Mouse (Mus musculus): ENCODE results near the gene Cd5.

Cd5 gene

DNA sequence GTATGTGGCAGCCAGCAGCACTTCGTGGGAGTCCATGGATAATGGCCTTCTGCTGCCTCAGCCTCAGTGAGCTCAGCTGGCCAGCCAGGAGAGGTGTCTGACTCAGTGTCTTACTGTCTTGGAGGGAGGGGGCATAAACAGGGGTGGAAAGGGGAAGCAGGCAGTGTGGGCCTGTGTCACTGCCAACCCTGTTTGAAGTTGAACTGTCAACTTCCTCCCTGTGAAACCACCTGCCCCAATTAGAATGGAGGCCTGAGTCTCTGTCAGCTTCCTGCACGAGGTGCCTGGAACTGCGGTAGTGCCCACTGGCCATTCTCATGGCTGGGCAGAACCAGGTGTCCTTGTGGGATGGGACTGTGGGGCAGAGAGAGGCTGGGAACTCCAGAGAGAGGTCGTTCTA lies at the start of gene Cd5:
Gene Cd5 (minus strand): TSS at position 192 of the 400 bp plus-strand sequence.
- WGBS, result 72% methylated on average over 4 of the region's 4 CpGs

- 85% methylated on average over 9 of the region's 9 CpGs for WGBS
Observed at GRCm38 (mm10) chr19:10788242-10788641, 49.4 kb upstream of the Cd5 start.

- 66% methylated on average over 4 of the region's 4 CpGs for WGBS
Observed at GRCm38 (mm10) chr19:10787406-10787805, 48.6 kb upstream of the Cd5 start.

GRCm38 (mm10) chr19:10786753-10787152 lies 48.0 kb upstream of the Cd5 start:
- 76% methylated on average over 6 of the region's 6 CpGs for whole genome bisulfite sequencing

GRCm38 (mm10) chr19:10784796-10785459 lies 46.1 kb upstream of the Cd5 start:
- WGBS, result 56% methylated on average over 10 of the region's 10 CpGs

- 39% methylated on average over 3 of the region's 3 CpGs for WGBS
Observed at GRCm38 (mm10) chr19:10784061-10784460, 45.3 kb upstream of the Cd5 start.

- WGBS, result 61% methylated on average over 4 of the region's 4 CpGs
Observed at GRCm38 (mm10) chr19:10783168-10783567, 44.4 kb upstream of the Cd5 start.

GRCm38 (mm10) chr19:10781641-10782040 lies 42.8 kb upstream of the Cd5 start:
- WGBS, result 35% methylated on average over 4 of the region's 4 CpGs

DNA sequence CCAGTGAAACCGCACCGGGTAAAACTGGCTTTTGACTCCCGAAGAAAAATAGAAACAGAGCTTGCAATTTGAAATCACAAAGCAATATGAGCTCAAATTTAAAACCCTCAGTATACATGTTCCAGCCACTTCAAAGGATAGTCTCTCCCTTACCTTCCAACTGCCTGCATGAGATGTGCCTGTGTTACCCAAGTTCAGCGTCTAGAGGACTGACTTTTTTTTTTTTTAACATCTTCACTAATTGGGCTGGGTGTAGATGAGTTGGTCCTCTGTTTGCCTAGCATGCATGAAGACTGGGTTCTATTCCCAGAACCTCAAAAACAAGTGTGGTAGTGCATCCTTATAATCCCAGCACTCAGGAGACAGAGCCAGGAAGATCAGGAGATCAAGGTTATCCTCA lies 38.1 kb upstream of the Cd5 start:
- 55% methylated on average over 4 of the region's 4 CpGs for WGBS

DNA sequence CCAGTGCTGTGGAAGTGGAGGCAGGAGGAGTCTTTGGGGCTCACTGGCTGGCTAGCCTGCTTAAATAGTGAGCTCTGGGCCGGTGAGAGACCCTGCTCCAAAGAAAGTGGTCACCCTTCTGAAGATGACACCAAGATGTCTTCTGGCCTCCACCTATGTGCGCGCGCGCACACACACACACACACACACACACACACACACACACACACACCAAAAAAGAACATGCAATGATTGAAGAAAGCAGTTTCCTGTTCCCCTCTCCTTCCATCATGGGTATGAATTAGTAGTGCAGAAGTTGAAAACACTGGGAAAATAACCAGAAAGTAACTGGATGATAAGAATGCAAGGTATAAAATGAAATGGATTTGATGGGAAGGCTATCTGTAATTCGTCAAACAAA lies 35.3 kb upstream of the Cd5 start:
- 96% methylated on average over 6 of the region's 6 CpGs for WGBS

DNA sequence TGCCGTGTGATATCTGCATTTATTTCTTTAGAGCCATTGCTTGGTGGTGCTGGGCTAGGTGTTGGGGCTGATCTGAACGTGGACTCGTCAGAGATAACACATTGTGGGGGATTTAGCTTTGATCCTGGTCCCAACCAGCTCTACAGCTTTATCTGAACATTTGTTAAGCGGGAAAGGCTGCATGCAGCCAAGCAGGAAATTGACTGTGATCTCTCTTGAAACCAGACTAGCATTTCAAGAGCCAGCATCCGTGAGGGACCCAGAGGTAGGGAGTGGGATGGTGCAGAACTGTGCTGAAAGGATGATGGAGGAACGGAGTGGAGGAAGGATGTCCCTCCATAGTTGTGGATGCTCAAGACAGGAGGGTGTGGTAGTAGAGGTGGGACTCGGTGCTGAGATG lies 34.6 kb upstream of the Cd5 start:
- 57% methylated on average over 7 of the region's 7 CpGs for WGBS

- 86% methylated on average over 10 of the region's 10 CpGs for whole genome bisulfite sequencing
Observed at GRCm38 (mm10) chr19:10772866-10773265, 34.1 kb upstream of the Cd5 start.

GRCm38 (mm10) chr19:10771995-10772394 lies 33.2 kb upstream of the Cd5 start:
- WGBS, result 73% methylated on average over 7 of the region's 7 CpGs

DNA sequence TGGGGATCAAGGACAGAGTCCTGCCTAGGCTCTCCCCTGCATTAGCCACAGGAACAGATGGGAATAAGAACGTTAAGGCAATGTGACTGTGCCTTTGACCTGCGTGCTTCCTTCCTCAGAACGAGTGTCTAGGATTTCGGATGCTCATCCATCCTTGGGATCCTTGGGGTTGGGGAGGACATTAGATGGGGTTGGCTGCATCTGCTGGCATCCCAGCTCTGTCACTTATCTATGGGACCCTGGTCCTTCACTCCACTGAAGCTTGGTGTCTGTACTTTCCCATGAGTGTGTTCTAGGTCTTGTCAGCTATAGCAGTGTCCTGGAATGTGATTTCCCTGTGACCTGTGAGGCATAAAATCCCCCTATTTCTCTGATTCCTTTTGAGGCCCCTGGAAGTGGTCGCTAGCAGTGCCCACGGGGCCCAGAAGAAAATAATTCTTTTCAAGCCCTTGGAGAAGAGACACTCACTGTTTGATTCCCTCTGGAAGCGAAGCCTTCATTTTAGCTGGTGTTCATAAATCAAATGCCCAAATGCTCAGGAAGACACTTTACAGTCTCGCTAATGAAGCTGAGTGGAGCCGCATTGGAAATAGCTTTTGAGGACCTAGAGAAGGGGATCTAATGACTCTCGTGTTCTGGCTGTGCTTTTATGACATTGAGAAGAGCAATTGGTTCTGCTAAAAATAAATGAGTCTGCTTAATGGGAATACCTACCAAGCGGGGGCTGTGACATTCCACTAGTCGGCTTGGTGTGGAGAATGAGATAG lies 30.8 kb upstream of the Cd5 start:
- WGBS, result 69% methylated on average over 12 of the region's 12 CpGs

GRCm38 (mm10) chr19:10768694-10769428 lies 30.1 kb upstream of the Cd5 start:
- WGBS, result 64% methylated on average over 6 of the region's 6 CpGs

DNA sequence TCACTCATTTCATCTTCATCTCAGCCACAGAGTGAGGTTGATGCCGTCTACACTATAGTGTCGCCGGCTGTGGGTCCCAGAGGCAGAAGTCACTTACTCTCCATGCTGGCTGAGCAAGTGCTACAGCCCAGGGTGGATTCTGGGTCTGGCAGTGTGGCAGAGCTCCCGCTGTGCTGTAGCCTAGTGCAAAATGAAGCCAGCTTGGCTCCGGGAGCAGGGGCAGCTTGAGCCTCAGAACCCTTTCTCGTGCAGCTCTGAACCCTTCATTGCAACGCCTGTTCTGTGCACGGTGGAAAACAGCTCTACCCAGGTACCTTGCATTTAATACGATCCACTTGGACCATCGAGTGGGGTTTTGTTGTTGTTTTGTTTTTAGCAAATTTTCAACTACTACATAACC lies 28.8 kb upstream of the Cd5 start:
- WGBS, result 88% methylated on average over 10 of the region's 10 CpGs

- 59% methylated on average over 21 of the region's 21 CpGs for WGBS
Observed at GRCm38 (mm10) chr19:10763381-10764031, 24.7 kb upstream of the Cd5 start.

- 80% methylated on average over 6 of the region's 6 CpGs for WGBS
Observed at GRCm38 (mm10) chr19:10762468-10762867, 23.7 kb upstream of the Cd5 start.

DNA sequence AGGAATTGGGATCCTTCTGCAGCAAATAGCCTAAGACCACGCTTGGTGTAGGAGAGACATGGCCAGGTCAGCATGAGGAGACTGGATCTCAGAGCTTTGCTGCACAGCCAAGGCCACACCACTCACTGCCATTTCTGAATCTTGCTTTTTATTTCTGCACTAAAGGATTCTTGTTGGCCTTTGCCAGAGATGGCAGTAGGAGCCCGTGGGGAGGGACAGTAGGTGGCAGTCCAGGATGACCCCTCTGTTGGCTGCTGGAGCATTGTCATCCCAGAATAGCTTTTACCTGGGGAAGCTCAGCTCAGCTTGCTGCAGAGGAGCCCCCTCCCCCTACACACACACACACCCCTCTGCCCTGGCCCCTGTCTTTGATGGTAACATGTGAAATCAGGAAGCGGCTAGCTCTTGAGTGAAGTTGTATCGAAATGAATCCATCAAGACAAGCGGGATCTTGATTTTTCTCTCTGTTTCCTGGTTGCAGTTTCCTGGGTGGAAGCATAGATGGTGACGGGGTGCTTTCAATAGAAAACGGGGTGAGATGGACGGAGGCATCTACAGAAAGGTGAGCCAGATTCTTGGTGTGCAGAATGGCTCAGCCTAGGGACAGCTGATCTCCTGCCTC lies 23.1 kb upstream of the Cd5 start:
- 90% methylated on average over 8 of the region's 8 CpGs for WGBS

GRCm38 (mm10) chr19:10759983-10760831 lies 21.4 kb upstream of the Cd5 start:
- 54% methylated on average over 9 of the region's 9 CpGs for WGBS

DNA sequence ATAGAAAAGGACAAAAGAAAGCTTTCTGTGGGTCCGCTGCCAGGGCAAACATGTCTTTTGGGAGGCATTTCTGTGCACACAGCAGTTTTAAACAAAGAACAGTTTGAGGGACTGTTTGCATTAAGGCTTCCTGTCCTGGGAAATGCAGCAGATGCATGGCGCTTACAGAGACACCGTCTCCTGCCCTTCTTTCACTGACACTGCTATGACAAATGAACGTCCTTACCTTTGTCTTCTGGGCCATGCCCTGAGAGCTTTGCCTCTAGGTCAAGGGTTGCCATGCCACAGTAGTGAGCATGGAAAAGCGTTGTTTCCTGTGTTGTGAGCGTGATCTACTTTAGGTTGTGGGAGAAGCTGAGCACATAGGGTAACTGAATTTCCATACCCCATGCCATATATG lies 19.9 kb upstream of the Cd5 start:
- 66% methylated on average over 6 of the region's 6 CpGs for WGBS

All from cerebral cortex, adult 2 months (tissue).